Mouse (Mus musculus): ENCODE data around the gene Fam180a. TPM values are rescaled to one million over a fixed set of nuclear protein-coding genes. Genes with fewer than 3 reads are reported as not detected.
"Not testable (repeated sequence)": the region's sequence is repeated elsewhere in the genome, so short reads cannot be mapped to it uniquely, and the experiment has no call there.

Fam180a gene
- total RNA-seq (2021): 1 to 10 TPM; 4.9 to 6.4 TPM

DNA sequence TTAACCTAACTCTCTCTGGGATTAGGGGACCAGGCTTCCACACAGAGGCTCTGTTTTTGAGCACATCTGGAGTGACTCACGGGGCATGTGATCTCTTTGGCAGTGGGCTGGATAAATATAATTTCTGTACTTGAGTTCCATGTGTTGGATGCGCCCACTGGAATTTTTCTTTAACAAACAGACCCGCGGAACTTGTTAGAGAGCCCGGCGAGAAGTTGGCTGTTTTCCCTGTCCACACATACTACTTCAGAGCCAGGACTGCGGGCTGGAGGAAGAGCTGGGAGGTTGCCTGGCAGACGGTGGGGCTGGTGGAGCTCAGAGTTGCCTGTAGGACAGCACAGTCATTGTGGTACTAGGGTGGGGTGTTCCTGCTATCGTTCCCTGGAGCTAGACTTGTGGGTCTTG lies at the start of gene Fam180a:
Gene Fam180a, minus strand, starts transcription at position 31 of the 405 bp plus-strand sequence.
- intact Hi-C loops (cut with DNase I): no loop called here
- peak; percentile 14 to 75 for DNase-seq (ENCODE audit: extremely low spot score in 1 of 2, low spot score in 2 of 2)

DNA sequence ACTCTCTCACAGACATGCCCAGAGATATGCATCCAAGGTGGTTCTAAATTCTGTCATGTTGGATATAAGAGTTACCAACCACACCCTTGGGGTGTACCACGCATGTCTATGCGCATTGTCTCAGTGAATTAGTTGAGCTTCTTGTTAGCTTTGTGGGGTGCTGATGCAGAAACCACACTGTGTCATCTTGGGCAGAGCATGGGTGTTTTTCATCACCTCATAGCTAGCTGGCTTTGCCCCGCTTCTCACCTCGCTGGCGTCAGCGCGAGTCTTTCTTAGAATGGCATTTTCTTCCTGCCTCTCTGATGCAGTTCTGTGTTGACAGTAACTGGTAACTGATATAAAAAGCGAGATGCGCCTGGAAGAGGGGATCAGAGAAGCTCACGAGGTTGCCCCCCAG lies 48.1 kb upstream of the Fam180a start:
- DNase-seq (ENCODE audit: extremely low spot score in 1 of 2, low spot score in 2 of 2): no peak
- intact Hi-C loops (cut with DNase I): loop anchor here (10.0 kb wide), 1 partner anchor 119 kb away; no protein-coding TSS in a partner anchor

DNA sequence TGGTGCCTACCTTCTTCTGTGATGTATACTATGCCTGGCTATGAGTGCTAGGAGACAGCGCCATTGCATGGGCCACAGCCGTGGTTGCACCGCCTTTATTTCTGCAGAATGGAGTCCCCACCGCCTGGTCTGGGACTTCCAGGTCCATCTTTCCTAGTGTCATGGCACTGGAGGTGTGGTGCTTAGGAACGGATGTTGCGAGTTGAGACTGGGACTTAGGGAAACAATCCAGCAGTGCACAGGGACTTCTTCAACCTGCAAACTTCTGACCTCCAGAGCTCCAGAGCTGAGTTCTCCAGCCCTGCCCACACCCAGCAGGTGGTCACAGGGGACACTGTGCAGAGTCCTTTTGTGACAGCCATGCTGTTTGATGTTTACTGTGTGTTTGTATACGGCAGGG lies 44.4 kb upstream of the Fam180a start:
- intact Hi-C loops (cut with DNase I): loop anchor here (10.0 kb wide), 1 partner anchor 116 kb away; no protein-coding TSS in a partner anchor
- no peak for DNase-seq (ENCODE audit: extremely low spot score in 1 of 2, low spot score in 2 of 2)

DNA sequence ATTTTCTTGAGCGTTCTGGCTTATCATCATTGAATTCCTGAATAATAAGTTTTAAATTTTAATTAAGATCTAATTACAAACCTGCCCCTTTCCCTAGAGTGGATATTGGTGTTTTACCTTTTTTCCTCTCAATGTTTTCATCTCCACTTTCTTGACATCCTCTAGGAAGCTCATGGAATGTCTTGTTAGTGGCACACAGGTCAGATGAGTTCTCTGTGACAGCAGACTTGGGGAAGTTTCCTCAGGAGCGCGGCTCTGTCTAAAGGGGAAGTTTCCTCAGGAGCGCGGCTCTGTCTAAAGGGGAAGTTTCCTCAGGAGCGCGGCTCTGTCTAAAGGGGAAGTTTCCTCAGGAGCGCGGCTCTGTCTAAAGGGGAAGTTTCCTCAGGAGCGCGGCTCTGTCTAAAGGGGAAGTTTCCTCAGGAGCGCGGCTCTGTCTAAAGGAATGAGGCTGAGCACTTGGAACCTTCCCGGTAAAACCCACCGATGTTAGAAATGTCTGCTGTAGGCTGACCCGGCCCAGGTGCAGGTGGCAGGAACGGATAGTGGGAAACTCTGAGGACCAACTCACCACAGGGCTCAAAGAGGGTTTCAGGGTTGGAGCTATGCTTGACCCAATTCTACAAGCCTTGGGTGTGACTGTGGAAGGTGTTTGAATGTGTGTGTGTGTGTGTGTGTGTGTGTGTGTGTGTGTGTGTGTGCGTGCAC lies 43.8 kb upstream of the Fam180a start:
- intact Hi-C loops (cut with DNase I): loop anchor here (10.0 kb wide), 1 partner anchor 115 kb away; no protein-coding TSS in a partner anchor

DNA sequence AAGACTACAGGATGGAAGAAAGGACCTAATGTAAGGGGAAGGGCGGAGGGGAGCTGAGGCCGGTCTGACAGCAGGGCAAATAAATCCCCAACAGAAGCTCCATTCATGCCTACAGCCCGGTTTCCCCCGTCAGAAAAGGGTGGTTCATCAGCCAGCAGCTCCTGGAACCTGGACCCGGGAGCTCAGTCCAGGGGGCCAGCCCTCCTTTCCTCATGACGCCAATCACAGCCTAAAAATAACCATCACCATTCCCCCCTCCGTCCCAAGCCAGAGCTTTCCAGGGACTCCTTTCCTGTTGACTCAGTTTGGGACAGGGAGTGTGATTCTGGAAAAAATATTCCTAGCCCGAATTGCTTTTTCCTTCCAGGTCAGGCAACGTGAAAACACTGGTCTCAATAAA lies 36.7 kb upstream of the Fam180a start:
- intact Hi-C loops (cut with DNase I): no loop called here
- no peak for DNase-seq (ENCODE audit: extremely low spot score in 1 of 2, low spot score in 2 of 2)

More for the DNA sequence above, 43.8 kb upstream of the Fam180a start:
- not testable (repeated sequence) for DNase-seq (ENCODE audit: extremely low spot score in 1 of 2, low spot score in 2 of 2)

DNA sequence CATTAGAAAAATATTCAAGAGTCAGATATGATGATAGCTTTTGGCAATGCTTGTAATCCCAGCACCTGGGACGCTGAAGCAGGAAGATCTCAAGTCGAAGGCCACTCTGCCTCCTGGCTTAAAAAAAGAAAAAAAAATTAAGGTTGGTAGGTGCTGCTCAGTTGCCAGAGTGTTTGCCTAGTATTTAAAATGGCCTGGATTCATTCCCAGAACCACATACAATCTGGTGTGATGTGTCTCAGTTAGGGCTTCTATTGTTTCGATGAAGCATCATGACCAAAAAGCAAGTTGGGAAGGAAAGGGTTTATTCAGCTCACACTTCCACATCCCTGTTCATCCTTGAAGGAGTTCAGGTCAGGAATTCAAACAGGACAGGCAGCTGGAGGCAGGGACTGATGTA lies 29.4 kb upstream of the Fam180a start:
- DNase-seq (ENCODE audit: extremely low spot score in 1 of 2, low spot score in 2 of 2): no peak
- intact Hi-C loops (cut with DNase I): no loop called here

DNA sequence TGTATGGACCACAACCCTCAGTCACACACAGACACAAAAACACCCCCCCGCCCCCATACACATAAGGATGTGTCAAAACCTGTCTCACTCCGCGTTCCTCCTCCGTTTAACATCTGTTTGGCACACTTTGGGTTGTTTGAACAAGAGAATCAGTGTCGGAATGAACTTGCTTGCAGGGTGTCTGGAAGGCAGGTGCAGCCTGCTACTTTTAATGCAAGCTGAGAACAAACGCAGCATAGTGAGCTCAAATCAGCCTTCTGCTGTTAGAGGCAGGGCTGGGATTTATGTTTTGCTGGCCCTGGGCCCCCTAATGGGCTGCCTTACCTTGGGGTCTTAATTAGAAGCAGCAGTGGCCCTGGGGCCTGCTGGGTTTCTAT lies 28.7 kb upstream of the Fam180a start:
- intact Hi-C loops (cut with DNase I): no loop called here
- peak in 1 of 2 experiments; percentile 37 for DNase-seq (ENCODE audit: extremely low spot score in 1 of 2, low spot score in 2 of 2)

DNA sequence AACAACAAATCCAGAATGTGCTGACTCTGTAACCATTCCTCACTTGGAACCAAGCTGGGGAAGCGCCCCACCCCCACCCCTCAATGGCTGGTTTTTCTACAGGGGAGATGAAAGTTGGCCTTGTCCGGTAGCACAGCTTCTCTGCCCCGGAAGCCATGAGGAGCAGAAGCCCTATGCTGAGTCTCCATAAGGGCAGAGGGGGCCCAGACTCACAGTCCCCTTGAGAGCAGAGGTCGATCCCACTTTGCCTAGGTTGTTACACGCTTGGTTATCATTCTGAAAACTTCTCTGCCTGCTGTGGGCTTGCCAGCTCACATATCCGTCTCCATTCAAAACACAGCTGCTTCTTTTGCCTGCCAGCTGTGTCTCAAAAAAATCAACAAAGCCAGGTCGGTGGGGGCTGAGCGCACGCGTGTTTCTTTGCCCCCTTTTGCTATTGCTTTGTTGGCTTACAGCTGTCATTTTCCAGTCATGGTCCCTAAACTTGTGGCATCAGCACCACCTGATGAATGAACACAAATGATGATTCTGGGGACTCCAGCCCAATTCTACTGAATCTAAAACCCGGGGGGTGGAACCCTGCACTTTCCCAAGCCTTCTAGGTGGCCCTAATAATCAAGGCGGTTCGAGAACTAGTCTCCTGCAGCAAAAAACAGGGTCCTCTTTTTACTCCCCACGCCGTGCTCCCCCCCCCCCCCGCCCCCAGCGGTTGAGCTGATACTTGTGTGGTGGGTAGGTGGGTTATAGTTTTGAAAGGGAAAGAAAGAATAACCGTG lies 28.1 kb upstream of the Fam180a start:
- no peak for DNase-seq (ENCODE audit: extremely low spot score in 1 of 2, low spot score in 2 of 2)
- intact Hi-C loops (cut with DNase I): no loop called here

DNA sequence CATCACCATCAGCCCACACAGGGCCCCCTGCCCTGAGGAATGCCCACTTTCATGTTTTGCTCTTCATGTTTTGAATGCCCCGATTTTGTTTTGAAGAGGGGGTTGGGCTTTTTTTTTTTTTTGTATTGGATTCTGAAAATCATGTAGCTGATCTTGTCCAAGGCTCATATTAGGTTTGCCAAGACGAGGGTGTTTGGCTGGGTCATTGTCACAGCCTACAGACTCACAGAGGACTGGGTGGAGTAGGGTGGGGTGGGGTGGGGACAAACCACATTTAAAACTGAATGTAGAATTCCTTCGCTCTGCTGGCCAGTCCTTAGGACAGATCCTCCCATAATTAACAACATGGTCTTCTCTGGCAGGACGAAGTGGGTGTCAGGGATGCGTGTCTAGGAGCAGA lies 27.5 kb upstream of the Fam180a start:
- intact Hi-C loops (cut with DNase I): no loop called here
- no peak for DNase-seq (ENCODE audit: extremely low spot score in 1 of 2, low spot score in 2 of 2)

DNA sequence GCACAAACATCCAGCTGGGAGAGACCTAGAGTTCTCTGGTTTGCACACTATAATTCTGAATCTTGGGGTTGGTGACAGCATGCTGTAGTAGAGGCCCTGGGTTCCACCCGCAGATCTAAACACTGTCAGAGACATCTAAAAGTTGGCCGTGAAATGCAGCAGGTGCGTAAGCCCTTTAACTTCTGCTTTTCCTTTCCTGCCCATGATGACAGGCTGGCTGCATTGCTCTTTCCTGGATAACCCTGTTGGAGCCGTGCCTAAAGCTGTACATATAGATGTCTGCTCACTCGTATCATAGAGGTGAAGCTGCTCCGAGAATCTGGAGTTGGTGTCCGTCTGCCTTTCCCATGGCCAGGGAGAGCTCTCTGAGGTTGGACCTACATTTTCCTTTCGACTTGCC lies 26.9 kb upstream of the Fam180a start:
- intact Hi-C loops (cut with DNase I): no loop called here
- no peak for DNase-seq (ENCODE audit: extremely low spot score in 1 of 2, low spot score in 2 of 2)

DNA sequence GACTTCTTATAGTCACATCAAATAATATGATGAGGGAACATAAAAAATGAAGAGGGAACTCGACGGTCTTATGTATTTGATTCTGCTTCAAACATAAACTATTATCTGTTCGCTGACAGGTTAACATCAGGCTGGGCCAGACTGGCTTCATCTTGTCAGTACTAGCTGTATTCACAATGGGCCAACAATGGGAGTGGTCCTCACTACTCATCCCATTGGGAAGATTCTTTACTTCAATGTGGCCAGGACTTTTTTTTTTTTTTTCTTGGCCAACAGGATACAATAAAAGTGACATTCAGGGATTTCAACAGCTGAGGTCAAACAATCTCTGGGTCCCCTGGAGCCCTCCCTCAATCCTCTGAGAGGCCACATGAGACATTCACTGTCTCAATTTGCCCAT lies 25.9 kb upstream of the Fam180a start:
- DNase-seq (ENCODE audit: extremely low spot score in 1 of 2, low spot score in 2 of 2): no peak
- intact Hi-C loops (cut with DNase I): no loop called here

DNA sequence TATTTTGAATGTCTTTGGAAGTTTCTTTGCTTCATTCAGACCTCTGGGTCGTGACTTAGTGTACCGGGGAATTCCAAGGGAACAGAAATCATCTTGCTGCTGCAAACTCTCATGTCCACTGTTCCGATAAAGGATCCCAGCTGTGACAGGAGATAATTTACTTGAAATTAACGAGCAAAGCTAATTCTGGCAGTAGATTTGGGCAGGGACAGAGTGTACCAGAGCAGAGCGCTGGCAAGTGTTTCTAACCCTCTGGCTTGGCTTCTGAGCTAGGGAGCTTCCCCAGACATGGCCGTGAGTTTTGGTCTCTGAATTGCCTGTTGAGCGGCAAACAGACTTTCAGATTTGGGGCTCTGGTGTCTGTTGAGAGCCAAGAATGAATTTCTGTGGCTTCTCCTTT lies 23.8 kb upstream of the Fam180a start:
- no peak for DNase-seq (ENCODE audit: extremely low spot score in 1 of 2, low spot score in 2 of 2)
- intact Hi-C loops (cut with DNase I): no loop called here

DNA sequence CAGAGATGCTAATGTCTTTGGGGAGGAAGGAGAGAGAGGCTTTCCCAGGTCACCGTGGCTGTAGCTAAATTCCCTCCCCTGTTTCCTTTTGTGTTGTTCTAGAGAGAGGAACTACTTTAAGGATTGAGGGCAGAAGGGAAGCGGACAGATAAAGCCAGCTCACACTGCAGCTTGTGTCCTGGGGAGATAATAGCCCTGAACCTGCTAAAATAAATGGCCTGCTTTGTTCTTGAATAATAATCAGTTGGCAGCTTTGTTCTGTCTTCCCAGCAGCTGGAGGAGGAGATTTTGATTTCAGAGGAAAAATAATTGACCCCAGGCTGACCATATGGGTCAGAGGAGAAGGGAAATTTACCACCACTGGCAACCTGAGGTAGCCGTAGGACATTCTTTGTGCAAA lies 12.7 kb upstream of the Fam180a start:
- intact Hi-C loops (cut with DNase I): no loop called here
- DNase-seq (ENCODE audit: extremely low spot score in 1 of 2, low spot score in 2 of 2): no peak

DNA sequence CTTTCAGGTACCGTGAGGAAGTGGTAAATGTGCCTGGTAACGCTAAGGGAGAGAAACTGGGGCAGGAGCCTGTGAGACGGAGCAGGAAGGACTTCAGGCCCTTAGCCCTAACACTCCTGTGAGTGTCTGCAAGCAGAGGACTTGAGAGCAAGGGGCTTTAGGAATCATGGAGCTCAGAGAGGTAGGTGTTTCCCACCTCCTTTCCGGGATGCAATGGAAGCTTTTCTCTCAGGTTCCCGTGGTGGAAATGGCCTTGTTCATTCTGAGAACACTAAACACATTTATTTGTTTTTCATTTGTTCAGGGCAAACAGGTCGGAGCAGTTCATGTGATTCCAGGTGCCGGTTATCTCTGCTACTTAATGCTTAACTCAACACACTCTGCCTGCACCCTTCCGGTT lies 11.9 kb upstream of the Fam180a start:
- no peak for DNase-seq (ENCODE audit: extremely low spot score in 1 of 2, low spot score in 2 of 2)

DNA sequence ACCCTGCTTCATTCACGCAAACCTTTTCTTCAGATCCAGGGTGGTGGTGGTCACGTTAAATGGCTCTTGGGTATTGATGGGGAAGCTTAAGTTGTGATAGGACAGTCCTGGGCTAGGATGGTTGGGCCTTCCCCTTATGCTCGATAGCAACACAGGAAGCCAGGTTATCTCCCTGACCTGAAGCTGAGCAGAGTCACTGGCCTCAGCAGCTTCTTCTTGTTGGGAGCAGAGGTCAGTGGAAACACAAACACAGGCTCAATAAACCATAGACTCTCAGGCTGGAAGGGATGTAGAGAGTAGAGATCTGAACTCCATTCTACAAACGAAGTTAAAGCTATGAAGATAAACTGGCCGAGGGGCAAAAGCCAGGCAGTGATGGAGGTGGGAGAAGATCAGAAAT lies 9.5 kb upstream of the Fam180a start:
- DNase-seq (ENCODE audit: extremely low spot score in 1 of 2, low spot score in 2 of 2): no peak
- intact Hi-C loops (cut with DNase I): no loop called here

More for the DNA sequence above, 11.9 kb upstream of the Fam180a start:
- intact Hi-C loops (cut with DNase I): no loop called here

DNA sequence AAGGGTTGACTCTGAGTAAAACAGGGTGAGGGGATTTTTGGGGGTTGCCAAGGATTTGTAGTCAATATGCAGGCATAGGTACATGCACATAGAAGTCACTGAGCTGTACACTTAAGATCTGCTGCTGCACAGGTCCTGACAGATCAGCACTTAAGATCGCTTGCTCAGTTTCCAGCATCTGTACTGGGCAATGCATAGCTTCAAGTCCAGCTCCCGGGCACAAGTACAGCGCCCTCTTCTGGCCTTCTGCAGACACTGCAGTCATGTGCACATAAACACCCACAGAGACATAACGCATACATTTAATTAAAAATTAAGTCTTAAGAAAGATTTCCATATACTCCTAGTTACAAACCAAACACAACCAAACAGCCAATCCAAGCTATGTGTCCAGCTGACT lies 8.3 kb upstream of the Fam180a start:
- intact Hi-C loops (cut with DNase I): no loop called here
- no peak for DNase-seq (ENCODE audit: extremely low spot score in 1 of 2, low spot score in 2 of 2)

DNA sequence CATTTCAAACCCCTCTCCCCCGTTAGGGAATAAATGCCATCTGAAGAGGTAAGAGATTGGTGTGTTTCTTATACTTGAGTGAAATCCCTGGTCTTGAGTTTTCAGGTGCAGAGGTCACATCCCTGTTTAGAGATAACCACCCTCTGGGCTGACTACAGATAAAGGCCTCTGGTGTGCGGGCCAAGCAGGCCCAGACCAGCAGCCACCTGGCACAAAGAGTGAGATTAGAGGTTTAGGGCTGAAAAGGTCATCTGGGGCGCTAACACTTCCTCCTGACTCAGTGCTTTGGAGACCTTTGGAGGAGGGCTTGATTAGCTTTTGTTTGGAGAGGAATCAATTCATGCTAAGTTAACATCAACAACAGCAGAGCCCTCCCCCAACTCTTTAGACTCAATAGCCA lies 7.7 kb upstream of the Fam180a start:
- no peak for DNase-seq (ENCODE audit: extremely low spot score in 1 of 2, low spot score in 2 of 2)
- intact Hi-C loops (cut with DNase I): no loop called here

DNA sequence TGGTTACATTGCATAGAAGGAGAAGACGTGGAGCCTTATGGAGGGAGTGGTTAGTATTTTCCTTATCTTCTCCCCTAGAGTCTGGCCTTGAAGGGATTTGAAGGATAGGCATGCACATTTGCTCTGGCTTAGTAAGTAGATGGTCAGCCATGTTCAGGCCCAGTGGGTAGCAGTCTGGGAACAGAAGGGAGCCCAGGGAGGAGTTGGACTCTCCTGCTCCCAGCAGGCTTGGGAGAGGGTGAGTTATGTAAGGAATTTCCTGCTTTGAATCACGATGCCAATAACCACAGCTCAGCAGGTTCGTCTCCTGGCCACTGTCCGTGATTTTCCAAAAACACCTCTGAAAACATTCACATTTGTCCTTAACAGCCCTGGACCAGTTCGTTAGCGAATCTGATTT lies 4.9 kb upstream of the Fam180a start:
- no peak for DNase-seq (ENCODE audit: extremely low spot score in 1 of 2, low spot score in 2 of 2)
- intact Hi-C loops (cut with DNase I): no loop called here

DNA sequence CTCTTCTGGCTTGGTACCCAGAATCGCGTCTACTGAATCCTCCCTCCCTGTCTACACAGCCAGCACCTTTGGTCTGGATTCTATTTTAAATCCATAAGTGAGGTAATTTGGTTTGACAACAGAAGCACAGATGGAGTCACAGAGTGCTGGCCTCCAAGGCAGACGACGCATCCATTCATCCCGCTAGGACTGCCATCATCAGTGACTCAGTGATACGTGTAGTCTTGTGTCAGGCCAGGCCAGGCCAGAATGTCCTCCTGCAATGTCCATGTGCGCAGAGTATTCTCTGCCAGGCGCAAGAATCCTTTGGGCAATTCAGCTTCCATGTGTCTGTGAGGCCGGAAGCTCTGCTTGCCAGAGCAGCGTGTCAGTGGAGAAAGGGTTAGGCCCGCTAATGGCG lies 4.0 kb upstream of the Fam180a start:
- DNase-seq (ENCODE audit: extremely low spot score in 1 of 2, low spot score in 2 of 2): no peak
- intact Hi-C loops (cut with DNase I): no loop called here

DNA sequence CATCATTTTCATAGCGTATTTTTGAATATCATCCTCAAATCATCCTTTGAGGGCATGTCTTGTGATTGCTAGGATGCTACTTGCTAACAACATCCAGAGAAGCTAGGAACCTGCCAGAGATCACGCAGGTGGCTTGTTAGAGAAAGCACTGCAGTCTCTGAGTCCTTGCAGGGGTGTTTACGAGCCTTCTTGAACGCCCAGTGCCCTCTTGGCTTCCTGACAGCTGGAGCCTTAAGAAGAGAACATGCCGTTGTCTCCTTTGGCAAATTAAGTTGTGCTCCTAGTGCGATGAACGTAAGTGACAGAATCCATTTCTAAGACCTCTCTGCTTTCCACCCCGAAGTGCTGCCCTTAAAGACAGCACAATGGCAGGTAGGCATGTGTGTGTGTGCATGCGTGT lies 1.6 kb downstream of the Fam180a start:
- intact Hi-C loops (cut with DNase I): no loop called here

More for the DNA sequence above, 1.6 kb downstream of the Fam180a start:
- no peak for DNase-seq (ENCODE audit: extremely low spot score in 1 of 2, low spot score in 2 of 2)
